Mouse (Mus musculus) heart, adult 2 months (tissue): Measurements from ENCODE around the gene Ampd1.

Source experiments
- CTCF ChIP-seq: fragments of 200-600 bp; IDR thresholded peaks from 2 replicates; pipeline ENCODE4 v1.8.1; 2022; ENCODE audit warnings: antibody characterized with exemption, mild to moderate bottlenecking, moderate library complexity
- EP300 ChIP-seq: fragments of 200-500 bp; IDR thresholded peaks from 2 replicates; pipeline ENCODE4 v1.6.1; 2011; ENCODE audit warnings: low read depth, low read length, control low read depth; ENCODE audit not compliant: insufficient read depth
- POLR2A ChIP-seq: fragments of 200-500 bp; IDR thresholded peaks from 2 replicates; pipeline ENCODE4 v1.6.1; 2011; ENCODE audit warnings: mild to moderate bottlenecking, low read depth, low read length, control low read depth; ENCODE audit not compliant: insufficient read depth

GRCm38 (mm10) chr3:103058207-103059157 lies 15.3 kb upstream of the Ampd1 start, which contains the start of gene Nras:
- TF ChIP-seq POLR2A (peak; percentile 65), CTCF (no peak), EP300 (0 out of 2 replicates have a peak, but pooled peaks have one; percentile 43)
